Mouse (Mus musculus): ENCODE results near the gene Cep170.
A peak's percentile ranks its signal among the peaks of the same experiment; 100 is the strongest.

The Cep170 gene

GRCm38 (mm10) chr1:176825084-176825483 lies 11.2 kb upstream of the Cep170 start:
- DNase-seq (ENCODE audit: low spot score in 2 of 2): peak in 1 of 2 experiments; percentile 45

- peak in 1 of 2 experiments; percentile 52 for DNase-seq (ENCODE audit: low spot score in 2 of 2)
Measured at GRCm38 (mm10) chr1:176824611-176825010, 10.7 kb upstream of the Cep170 start.

- DNase-seq (ENCODE audit: low spot score in 2 of 2): peak in 1 of 2 experiments; percentile 58
Measured at GRCm38 (mm10) chr1:176823889-176824288, 10.0 kb upstream of the Cep170 start.

GRCm38 (mm10) chr1:176822949-176823348 lies 9.1 kb upstream of the Cep170 start:
- no peak for DNase-seq (ENCODE audit: low spot score in 2 of 2)

- DNase-seq (ENCODE audit: low spot score in 2 of 2): peak in 1 of 2 experiments; percentile 22
Measured at GRCm38 (mm10) chr1:176821929-176822328, 8.1 kb upstream of the Cep170 start.

GRCm38 (mm10) chr1:176818763-176819162 lies 4.9 kb upstream of the Cep170 start:
- DNase-seq (ENCODE audit: low spot score in 2 of 2): peak in 1 of 2 experiments; percentile 49

- peak in 1 of 2 experiments; percentile 52 for DNase-seq (ENCODE audit: low spot score in 2 of 2)
Measured at GRCm38 (mm10) chr1:176818147-176818546, 4.3 kb upstream of the Cep170 start.

- DNase-seq (ENCODE audit: low spot score in 2 of 2): peak; percentile 20 to 60
Measured at GRCm38 (mm10) chr1:176816728-176817127, 2.9 kb upstream of the Cep170 start.

GRCm38 (mm10) chr1:176814591-176815062 lies 760 bp upstream of the Cep170 start, which contains the start of gene Sdccag8:
Gene Sdccag8 (plus strand): TSS chr1:176814660.
- DNase-seq (ENCODE audit: low spot score in 2 of 2): peak; percentile 90 to 92

GRCm38 (mm10) chr1:176813292-176814035 lies 403 bp downstream of the Cep170 start:
- peak; percentile 54 to 82 for DNase-seq (ENCODE audit: low spot score in 2 of 2)

- DNase-seq (ENCODE audit: low spot score in 2 of 2): peak in 1 of 2 experiments; percentile 55
Measured at GRCm38 (mm10) chr1:176812491-176813291, 1.2 kb downstream of the Cep170 start.

- DNase-seq (ENCODE audit: low spot score in 2 of 2): no peak
Measured at GRCm38 (mm10) chr1:176811892-176812291, 2.0 kb downstream of the Cep170 start.

GRCm38 (mm10) chr1:176810161-176810560 lies 3.7 kb downstream of the Cep170 start:
- no peak for DNase-seq (ENCODE audit: low spot score in 2 of 2)

GRCm38 (mm10) chr1:176800728-176801365 lies 13.0 kb downstream of the Cep170 start:
- DNase-seq (ENCODE audit: low spot score in 2 of 2): peak; percentile 54 to 68

- no peak for DNase-seq (ENCODE audit: low spot score in 2 of 2)
Measured at GRCm38 (mm10) chr1:176798673-176799072, 15.2 kb downstream of the Cep170 start.

GRCm38 (mm10) chr1:176792175-176792574 lies 21.7 kb downstream of the Cep170 start:
- no peak for DNase-seq (ENCODE audit: low spot score in 2 of 2)

- DNase-seq (ENCODE audit: low spot score in 2 of 2): no peak
Measured at GRCm38 (mm10) chr1:176789326-176789725, 24.5 kb downstream of the Cep170 start.

- DNase-seq (ENCODE audit: low spot score in 2 of 2): no peak
Measured at GRCm38 (mm10) chr1:176774533-176774932, 39.3 kb downstream of the Cep170 start.

- no peak for DNase-seq (ENCODE audit: low spot score in 2 of 2)
Measured at GRCm38 (mm10) chr1:176762295-176762694, 51.6 kb downstream of the Cep170 start.

GRCm38 (mm10) chr1:176760673-176761072 lies 53.2 kb downstream of the Cep170 start:
- DNase-seq (ENCODE audit: low spot score in 2 of 2): no peak

- no peak for DNase-seq (ENCODE audit: low spot score in 2 of 2)
Measured at GRCm38 (mm10) chr1:176755586-176755985, 58.3 kb downstream of the Cep170 start.

Measured in spleen, postnatal 4 days (tissue).